Mouse (Mus musculus) lung, embryonic 15.5 days (tissue): Measurements from ENCODE around the gene Rnf167. TPM values are rescaled to one million over a fixed set of nuclear protein-coding genes. Genes with fewer than 3 reads are reported as not detected.

Experiments
- ATAC-seq: fragments of 200-750 bp; cut with Nextera tagmentation; 2 replicates; pipeline ENCODE4 v1.8.0; 2017; ENCODE audit warnings: moderate number of reproducible peaks, borderline replicate concordance; ENCODE audit not compliant: low FRiP score, low TSS enrichment; ENCODE audit errors: extremely low read depth
- H3K27ac ChIP-seq: fragments of 300-500 bp; sonication (generic); 2 replicates; pipeline ENCODE4 v1.5.1; 2015; ENCODE audit warnings: moderate library complexity, mild to moderate bottlenecking, inconsistent platforms
- H3K27me3 ChIP-seq: fragments of 300-500 bp; sonication (generic); 2 replicates; pipeline ENCODE4 v1.6.1; 2015; ENCODE audit warnings: inconsistent platforms
- H3K36me3 ChIP-seq: fragments of 300-500 bp; sonication (generic); 2 replicates; pipeline ENCODE4 v1.6.1; 2015; ENCODE audit warnings: inconsistent platforms
- H3K4me1 ChIP-seq: fragments of 300-500 bp; sonication (generic); 2 replicates; pipeline ENCODE4 v1.6.1; 2015; ENCODE audit warnings: inconsistent platforms
- H3K4me2 ChIP-seq: fragments of 300-500 bp; sonication (generic); 2 replicates; pipeline ENCODE4 v1.6.1; 2015; ENCODE audit warnings: inconsistent platforms, mild to moderate bottlenecking, moderate library complexity
- H3K4me3 ChIP-seq: fragments of 300-500 bp; sonication (generic); 2 replicates; pipeline ENCODE4 v1.5.1; 2015; ENCODE audit warnings: mild to moderate bottlenecking, inconsistent platforms
- H3K9ac ChIP-seq: fragments of 300-500 bp; sonication (generic); 2 replicates; pipeline ENCODE4 v1.6.1; 2015; ENCODE audit warnings: inconsistent platforms
- H3K9me3 ChIP-seq: fragments of 300-500 bp; sonication (generic); 2 replicates; pipeline ENCODE4 v1.6.1; 2016; ENCODE audit warnings: inconsistent platforms
- WGBS: fragments of 180-500 bp; shearing (Covaris S2); methylation state at CpG from one replicate; pipeline ENCODE4 v1.1.7; 2015; 5-methylcytosine and 5-hydroxymethylcytosine counted together
- polyA plus RNA-seq: library from polyadenylated mRNA; unstranded; fragments of >200 nt; fragmentation: Nextera tagmentation; extraction: Ambion mirVana; gene quantifications from 2 replicates; pipeline ENCODE4 v1.2.1, GENCODE M21; 2015

Rnf167 gene
- polyA plus RNA-seq, 1 experiment from 2014 or later, result 119 TPM

GRCm38 (mm10) chr11:70657991-70658390 lies 11.0 kb downstream of the Rnf167 start:
- Histone ChIP-seq H3K27ac (no peak overlapping the region), H3K27me3 (no peaks in the 10 kb centered on the region), H3K36me3 (peaks cover 20% of the 10 kb centered on the region), H3K4me1 (peaks cover 31% of the 10 kb centered on the region), H3K9me3 (no peaks in the 10 kb centered on the region), H3K9ac (no peak overlapping the region), H3K4me3 (no peak overlapping the region), H3K4me2 (no peak overlapping the region; the same call in 1 of the 2 replicates)
- WGBS, result 46% methylated on average over 9 of the region's 9 CpGs
- ATAC-seq, result no peak

DNA sequence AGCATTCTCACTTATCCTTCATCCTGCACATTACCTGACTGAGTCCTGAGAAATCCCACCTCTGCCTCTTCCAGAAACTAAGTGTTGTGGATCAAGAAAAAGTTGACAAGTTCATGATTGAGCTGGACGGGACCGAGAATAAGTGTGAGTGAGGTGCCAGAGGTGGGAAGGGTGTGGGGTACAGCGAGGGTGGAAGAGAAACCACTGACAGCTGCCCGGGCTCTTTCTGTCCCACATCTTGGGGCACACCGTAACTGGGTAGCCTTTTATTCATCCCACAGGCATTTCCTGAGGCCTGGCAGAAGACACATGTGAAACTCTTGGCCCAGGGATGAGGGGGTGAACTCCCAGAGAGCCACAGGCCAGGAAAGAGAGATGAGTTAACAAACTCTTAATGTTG lies 11.5 kb downstream of the Rnf167 start:
- 72% methylated on average over 5 of the region's 5 CpGs for WGBS
- H3K36me3 ChIP-seq, result peaks cover 24% of the 10 kb centered on the region
- H3K9ac ChIP-seq, result no peak overlapping the region
- ATAC-seq, result no peak
- H3K4me2 ChIP-seq, result no peak overlapping the region
- no peaks in the 10 kb centered on the region for H3K27me3 ChIP-seq
- H3K9me3 ChIP-seq, result no peaks in the 10 kb centered on the region
- no peak overlapping the region for H3K4me3 ChIP-seq
- H3K4me1 ChIP-seq, result peaks cover 30% of the 10 kb centered on the region
- no peak overlapping the region for H3K27ac ChIP-seq

- H3K4me2 ChIP-seq, result no peak overlapping the region
- H3K4me3 ChIP-seq, result no peak overlapping the region
- H3K9me3 ChIP-seq, result no peaks in the 10 kb centered on the region
- H3K27me3 ChIP-seq, result no peaks in the 10 kb centered on the region
- no peak overlapping the region for H3K9ac ChIP-seq
- H3K36me3 ChIP-seq, result peaks cover 28% of the 10 kb centered on the region
- H3K4me1 ChIP-seq, result peaks cover 30% of the 10 kb centered on the region
- WGBS, result 64% methylated on average over 8 of the region's 8 CpGs
- H3K27ac ChIP-seq, result no peak overlapping the region
- no peak for ATAC-seq
Measured at GRCm38 (mm10) chr11:70658942-70659341, 11.9 kb downstream of the Rnf167 start.

- H3K27me3 ChIP-seq, result no peaks in the 10 kb centered on the region
- WGBS, result 81% methylated on average over 8 of the region's 8 CpGs
- H3K4me1 ChIP-seq, result peaks cover 30% of the 10 kb centered on the region
- ATAC-seq, result no peak
- H3K4me3 ChIP-seq, result no peak overlapping the region
- no peak overlapping the region for H3K9ac ChIP-seq
- H3K36me3 ChIP-seq, result peaks cover 44% of the 10 kb centered on the region
- H3K4me2 ChIP-seq, result no peak overlapping the region
- H3K9me3 ChIP-seq, result no peaks in the 10 kb centered on the region
- no peak overlapping the region for H3K27ac ChIP-seq
Measured at GRCm38 (mm10) chr11:70660571-70660970, 13.5 kb downstream of the Rnf167 start.

GRCm38 (mm10) chr11:70663101-70663500 lies 16.1 kb downstream of the Rnf167 start:
- peaks cover 15% of the 10 kb centered on the region for H3K4me1 ChIP-seq
- no peaks in the 10 kb centered on the region for H3K27me3 ChIP-seq
- H3K4me3 ChIP-seq, result no peak overlapping the region
- no peak for ATAC-seq
- no peak overlapping the region for H3K27ac ChIP-seq
- H3K9ac ChIP-seq, result no peak overlapping the region
- H3K36me3 ChIP-seq, result peaks cover 48% of the 10 kb centered on the region
- 92% methylated on average over 8 of the region's 8 CpGs for WGBS
- H3K4me2 ChIP-seq, result no peak overlapping the region
- no peaks in the 10 kb centered on the region for H3K9me3 ChIP-seq

DNA sequence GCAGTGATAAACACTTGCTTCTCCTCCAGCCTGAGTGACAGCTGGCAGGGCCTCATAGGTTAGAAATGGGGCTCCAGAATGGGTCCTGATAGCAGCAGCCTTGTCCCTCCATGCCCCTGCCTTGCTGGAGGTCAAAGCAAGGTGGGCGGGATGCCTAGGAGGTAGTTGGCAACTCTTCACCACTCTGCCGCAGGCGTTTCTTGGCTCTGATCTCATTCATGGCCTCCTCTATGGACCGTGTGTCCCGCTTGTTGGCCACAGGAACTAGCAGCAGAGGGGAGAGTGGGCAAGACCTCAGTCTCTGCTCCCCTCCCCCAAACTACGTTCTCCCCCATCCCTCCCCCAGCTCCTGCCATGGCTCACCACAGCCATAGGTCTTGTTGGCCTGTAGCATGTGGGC lies 16.9 kb downstream of the Rnf167 start:
- peaks cover 13% of the 10 kb centered on the region for H3K4me1 ChIP-seq
- no peak overlapping the region for H3K27ac ChIP-seq
- WGBS, result 85% methylated on average over 6 of the region's 6 CpGs
- peaks cover 48% of the 10 kb centered on the region for H3K36me3 ChIP-seq
- H3K4me3 ChIP-seq, result no peak overlapping the region
- no peak for ATAC-seq
- H3K4me2 ChIP-seq, result no peak overlapping the region
- H3K9me3 ChIP-seq, result no peaks in the 10 kb centered on the region
- no peak overlapping the region for H3K9ac ChIP-seq
- H3K27me3 ChIP-seq, result no peaks in the 10 kb centered on the region

- Histone ChIP-seq H3K27ac (no peak overlapping the region), H3K4me3 (no peak overlapping the region), H3K4me1 (peaks cover 13% of the 10 kb centered on the region), H3K36me3 (peaks cover 48% of the 10 kb centered on the region), H3K4me2 (no peak overlapping the region), H3K27me3 (no peaks in the 10 kb centered on the region), H3K9ac (no peak overlapping the region), H3K9me3 (no peaks in the 10 kb centered on the region)
- ATAC-seq, result no peak
- 89% methylated on average over 9 of the region's 9 CpGs for WGBS
Measured at GRCm38 (mm10) chr11:70664741-70665140, 17.7 kb downstream of the Rnf167 start.

GRCm38 (mm10) chr11:70666687-70667086 lies 19.7 kb downstream of the Rnf167 start:
- no peaks in the 10 kb centered on the region for H3K27me3 ChIP-seq
- no peak overlapping the region for H3K27ac ChIP-seq
- no peak for ATAC-seq
- H3K36me3 ChIP-seq, result peaks cover 42% of the 10 kb centered on the region
- H3K4me2 ChIP-seq, result no peak overlapping the region
- no peak overlapping the region for H3K9ac ChIP-seq
- peaks cover 23% of the 10 kb centered on the region for H3K4me1 ChIP-seq
- no peak overlapping the region for H3K4me3 ChIP-seq
- no peaks in the 10 kb centered on the region for H3K9me3 ChIP-seq
- 87% methylated on average over 8 of the region's 8 CpGs for WGBS

DNA sequence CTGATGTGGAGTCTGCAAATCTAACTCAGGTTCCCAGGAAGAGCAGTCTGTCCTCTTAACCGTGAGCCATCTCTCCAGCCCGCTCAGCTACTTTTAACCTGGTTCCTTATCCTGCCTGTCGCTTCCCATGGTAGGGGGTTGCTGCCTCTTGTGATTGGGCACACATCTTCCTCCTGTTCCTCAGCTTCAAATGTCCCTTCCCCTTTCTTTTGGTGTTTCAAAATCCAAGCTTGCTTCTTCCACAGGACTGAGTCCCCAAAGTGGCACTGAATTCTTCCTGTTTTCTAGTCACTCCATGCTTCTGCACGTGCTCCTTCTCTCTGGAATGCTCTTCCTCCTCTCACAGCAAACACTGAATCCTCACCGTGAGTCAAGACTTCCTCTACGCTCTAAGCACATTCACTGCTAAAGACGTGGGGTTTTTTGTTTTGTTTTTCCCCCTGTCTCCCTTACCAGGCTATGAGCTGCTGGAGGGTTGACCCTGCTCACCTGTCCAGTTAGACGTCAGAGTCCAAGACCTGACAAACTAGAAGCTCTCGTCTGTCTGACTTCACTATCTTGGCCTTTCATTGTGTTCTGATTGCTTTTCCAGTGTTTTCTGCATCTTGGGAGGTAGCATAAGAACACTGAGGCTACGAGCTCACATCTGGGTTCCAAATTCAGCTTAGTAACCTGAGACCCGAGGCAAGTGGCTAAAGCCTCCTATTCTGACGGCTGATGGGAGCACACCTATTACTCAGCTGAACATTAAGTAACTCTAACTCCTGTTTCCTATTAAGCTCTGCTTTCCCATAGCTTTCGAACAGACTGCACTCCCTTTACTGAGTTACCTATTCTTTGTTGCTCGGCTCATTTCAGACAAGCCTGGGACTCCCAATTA lies 20.5 kb downstream of the Rnf167 start:
- 53% methylated on average over 14 of the region's 14 CpGs for WGBS
- Histone ChIP-seq H3K4me1 (peaks cover 23% of the 10 kb centered on the region), H3K9me3 (no peaks in the 10 kb centered on the region), H3K4me3 (peak overlapping the region; percentile 73), H3K36me3 (peaks cover 41% of the 10 kb centered on the region), H3K27me3 (no peaks in the 10 kb centered on the region), H3K27ac (peak overlapping the region; percentile 99), H3K9ac (peak overlapping the region; percentile 42), H3K4me2 (peak overlapping the region; percentile 88)
- ATAC-seq, result no peak

DNA sequence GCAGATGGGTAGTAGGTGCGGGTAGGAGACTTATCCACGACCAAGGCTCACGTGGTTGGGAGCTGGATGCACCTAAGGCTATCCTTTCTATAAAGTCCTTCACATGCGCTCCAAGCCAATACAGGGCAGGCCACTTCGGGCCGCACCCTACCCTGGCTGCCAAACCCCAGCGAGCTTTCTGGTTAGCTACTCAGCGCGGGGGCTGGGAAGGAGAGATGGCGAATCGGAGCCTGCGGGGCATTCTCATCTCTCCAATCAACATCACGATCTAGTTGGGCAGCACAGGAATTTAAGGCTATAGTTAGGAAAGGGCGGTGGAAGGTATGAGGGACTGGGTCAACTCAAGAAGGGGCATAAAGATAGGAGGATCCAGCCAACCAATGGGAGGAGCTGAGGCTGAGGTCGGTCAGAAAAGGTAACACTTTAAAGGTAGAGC lies 21.3 kb downstream of the Rnf167 start:
- under 1% methylated on average over 15 of the region's 15 CpGs for WGBS
- Histone ChIP-seq H3K4me1 (peaks cover 23% of the 10 kb centered on the region), H3K27me3 (no peaks in the 10 kb centered on the region), H3K4me2 (peak overlapping the region; percentile 88), H3K27ac (peak overlapping the region; percentile 99), H3K4me3 (peak overlapping the region; percentile 73), H3K9me3 (no peaks in the 10 kb centered on the region), H3K36me3 (peaks cover 35% of the 10 kb centered on the region), H3K9ac (peak overlapping the region; percentile 42)
- peak; percentile 59 for ATAC-seq

GRCm38 (mm10) chr11:70668771-70669505 lies 21.9 kb downstream of the Rnf167 start, which contains the start of gene Spag7:
TSS of gene Spag7 (minus strand) at chr11:70669416.
- peak within 1 kb of the TSS; percentile 58 for H3K9ac ChIP-seq
- ATAC-seq, result peak; percentile 95
- no peaks in the 10 kb centered on the region for H3K9me3 ChIP-seq
- under 1% methylated on average over 44 of the region's 44 CpGs for WGBS
- H3K4me2 ChIP-seq, result peak within 1 kb of the TSS; percentile 88
- peaks cover 34% of the 10 kb centered on the region for H3K36me3 ChIP-seq
- H3K4me3 ChIP-seq, result peak within 1 kb of the TSS; percentile 73
- H3K27ac ChIP-seq, result peak within 1 kb of the TSS; percentile 99
- H3K4me1 ChIP-seq, result peaks cover 23% of the 10 kb centered on the region
- no peaks in the 10 kb centered on the region for H3K27me3 ChIP-seq
